Mouse (Mus musculus): ENCODE measurements around the gene Kdm5b. TPM values are rescaled to one million over a fixed set of nuclear protein-coding genes. Genes with fewer than 3 reads are reported as not detected.
A peak's percentile ranks its signal among the peaks of the same experiment; 100 is the strongest.

Gene Kdm5b
- total and polyA plus RNA-seq, 3 experiments, result 22.4 to 174 (median 70.7) TPM

DNA sequence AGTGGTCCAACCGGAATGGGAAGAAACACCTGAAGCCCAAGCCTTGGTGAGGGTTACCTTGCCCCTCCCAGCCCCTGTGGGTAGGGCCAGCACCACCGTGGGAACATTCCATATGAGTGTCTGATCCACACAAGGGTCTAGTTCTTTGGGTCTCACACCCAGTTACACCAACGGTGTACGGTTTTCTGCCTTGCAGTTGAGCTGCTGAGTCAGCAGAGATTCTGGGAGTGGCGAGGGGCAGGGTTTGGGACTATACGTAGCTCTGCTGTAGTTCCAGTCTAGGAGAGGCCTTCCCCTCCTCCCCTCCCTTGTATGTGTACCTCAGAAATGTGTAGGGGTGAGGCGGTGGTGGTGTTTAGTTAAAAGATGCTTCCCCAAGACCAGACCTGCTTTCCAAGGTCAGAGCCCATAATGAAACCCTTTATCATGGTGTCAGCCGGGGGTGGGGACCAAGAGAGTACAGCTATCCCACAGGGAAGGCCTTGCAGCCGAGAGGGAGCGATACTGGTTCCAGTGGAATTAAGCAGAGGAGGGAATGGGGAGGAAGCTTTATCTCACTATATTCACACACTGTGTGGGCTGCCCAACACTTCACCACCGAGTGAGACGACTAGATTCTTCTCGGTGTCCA lies 4.6 kb upstream of the Kdm5b start:
- peaks cover 4% of the 10 kb centered on the region for H3K27me3 ChIP-seq (ENCODE audit: insufficient read depth, low read length)
- peak; percentile 45 for DNase-seq (ENCODE audit: low spot score)
- no peaks in the 10 kb centered on the region for H3K36me3 ChIP-seq (replicated peaks)
- peaks cover 46% of the 10 kb centered on the region for H3K4me1 ChIP-seq (ENCODE audit: insufficient read depth, low read depth, low read length)
- peak overlapping the region; percentile 76; the same call in 1 of the 2 replicates for H3K4me3 ChIP-seq (ENCODE audit: low read depth, low read length)
- no peak for TF ChIP-seq CTCF (IDR thresholded peaks at IDR 0.05; ENCODE audit: low read depth, low read length)
- no peak for TF ChIP-seq GATA1 (IDR thresholded peaks at IDR 0.05; ENCODE audit: borderline replicate concordance, low read length)
- no peak for TF ChIP-seq POLR2AphosphoS5 (IDR thresholded peaks at IDR 0.05; ENCODE audit: insufficient replicate concordance, low read depth, low read length)
- no peak for TF ChIP-seq TAL1 (conservative IDR thresholded peaks at IDR 0.05; ENCODE audit: low read depth, low read length)
- no peak for TF ChIP-seq GATA2 (IDR thresholded peaks at IDR 0.05; ENCODE audit: borderline replicate concordance, low read depth, low read length)
- H3K9me3 ChIP-seq (replicated peaks), result no peaks in the 10 kb centered on the region
- ATAC-seq (ENCODE audit: extremely low read depth, insufficient number of reproducible peaks, low FRiP score, poor library complexity, severe bottlenecking), result no peak

DNA sequence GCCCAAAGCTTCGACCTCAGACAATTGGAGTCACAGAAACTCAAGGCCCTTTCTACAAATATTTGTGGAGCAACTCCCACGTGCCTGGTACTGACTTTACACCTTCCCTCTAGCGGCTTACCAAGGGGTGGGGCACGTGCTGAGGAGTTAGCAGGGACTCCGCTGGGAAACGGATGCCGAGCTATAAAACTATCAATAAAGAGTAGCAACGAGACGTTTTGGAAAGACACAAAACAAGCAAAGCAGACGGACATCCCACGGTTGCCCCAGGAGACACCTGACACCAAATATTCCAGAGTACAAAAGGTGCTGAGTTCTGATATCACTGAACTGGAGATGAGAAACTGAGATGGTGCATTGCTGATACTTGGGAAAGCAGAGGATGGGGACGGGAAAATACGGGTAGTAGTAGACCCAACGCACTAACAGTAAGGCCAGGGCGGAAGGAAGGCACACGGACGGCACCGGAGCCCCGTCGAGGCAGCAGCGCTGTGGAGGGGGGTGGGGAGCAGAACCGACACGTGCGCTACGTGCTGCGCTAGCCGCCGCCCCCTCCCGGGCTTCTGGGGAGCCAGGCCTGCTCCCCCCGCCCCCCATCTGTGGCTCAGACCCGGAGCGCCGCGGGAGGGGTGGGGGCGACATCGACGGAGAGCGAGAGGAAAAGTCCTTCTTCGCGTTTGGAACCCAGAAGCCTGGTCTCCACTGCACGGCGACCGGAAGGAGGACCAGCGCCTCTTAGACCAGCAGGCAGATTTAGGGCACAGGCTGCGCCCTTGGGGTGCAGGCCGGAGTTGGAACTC lies 3.9 kb upstream of the Kdm5b start:
- TF ChIP-seq GATA2 (IDR thresholded peaks at IDR 0.05; ENCODE audit: borderline replicate concordance, low read depth, low read length) (no peak), POLR2AphosphoS5 (IDR thresholded peaks at IDR 0.05; ENCODE audit: insufficient replicate concordance, low read depth, low read length) (no peak), GATA1 (IDR thresholded peaks at IDR 0.05; ENCODE audit: borderline replicate concordance, low read length) (no peak), CTCF (IDR thresholded peaks at IDR 0.05; ENCODE audit: low read depth, low read length) (no peak), TAL1 (conservative IDR thresholded peaks at IDR 0.05; ENCODE audit: low read depth, low read length) (no peak)
- Histone ChIP-seq H3K4me1 (ENCODE audit: insufficient read depth, low read depth, low read length) (peaks cover 47% of the 10 kb centered on the region), H3K27me3 (ENCODE audit: insufficient read depth, low read length) (peaks cover 3% of the 10 kb centered on the region), H3K36me3 (replicated peaks) (no peaks in the 10 kb centered on the region), H3K9me3 (replicated peaks) (no peaks in the 10 kb centered on the region), H3K4me3 (ENCODE audit: low read depth, low read length) (peak overlapping the region; percentile 76)
- ATAC-seq (ENCODE audit: extremely low read depth, insufficient number of reproducible peaks, low FRiP score, poor library complexity, severe bottlenecking) (no peak), DNase-seq (ENCODE audit: low spot score) (peak; percentile 72)

- no peaks in the 10 kb centered on the region for H3K9me3 ChIP-seq (replicated peaks)
- peak; percentile 100 for DNase-seq (ENCODE audit: low spot score)
- no peaks in the 10 kb centered on the region for H3K36me3 ChIP-seq (replicated peaks)
- peaks cover 50% of the 10 kb centered on the region for H3K4me1 ChIP-seq (ENCODE audit: insufficient read depth, low read depth, low read length)
- no peaks in the 10 kb centered on the region for H3K27me3 ChIP-seq (ENCODE audit: insufficient read depth, low read length)
- H3K4me3 ChIP-seq (ENCODE audit: low read depth, low read length), result peak overlapping the region; percentile 76
- peak; percentile 81 for ATAC-seq (ENCODE audit: extremely low read depth, insufficient number of reproducible peaks, low FRiP score, poor library complexity, severe bottlenecking)
- no peak for TF ChIP-seq GATA2 (IDR thresholded peaks at IDR 0.05; ENCODE audit: borderline replicate concordance, low read depth, low read length)
- TF ChIP-seq TAL1 (conservative IDR thresholded peaks at IDR 0.05; ENCODE audit: low read depth, low read length), result no peak
- no peak for TF ChIP-seq POLR2AphosphoS5 (IDR thresholded peaks at IDR 0.05; ENCODE audit: insufficient replicate concordance, low read depth, low read length)
- no peak for TF ChIP-seq GATA1 (IDR thresholded peaks at IDR 0.05; ENCODE audit: borderline replicate concordance, low read length)
- TF ChIP-seq CTCF (IDR thresholded peaks at IDR 0.05; ENCODE audit: low read depth, low read length), result no peak
Observed at GRCm38 (mm10) chr1:134556671-134557218, 3.2 kb upstream of the Kdm5b start.

DNA sequence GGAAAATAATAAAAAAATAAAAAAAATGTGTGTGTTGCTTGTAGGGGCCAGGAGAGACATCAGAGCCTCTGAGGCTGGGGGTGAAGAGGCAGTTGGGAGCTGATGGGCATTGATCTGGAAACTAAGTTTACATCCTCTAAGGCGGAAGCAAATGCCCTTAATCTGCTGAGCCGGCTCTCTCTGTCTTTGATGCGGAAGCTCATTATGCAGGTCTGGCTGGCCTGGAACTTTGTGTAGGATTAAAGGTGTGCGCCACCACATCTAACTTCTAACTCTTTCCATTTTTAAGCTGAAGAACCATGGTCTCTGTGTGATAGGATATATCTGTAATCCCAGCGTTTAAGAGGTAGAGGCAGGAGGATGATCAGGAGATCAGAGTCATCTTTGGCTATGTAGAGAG lies 1.5 kb upstream of the Kdm5b start:
- no peak overlapping the region for H3K4me3 ChIP-seq (ENCODE audit: low read depth, low read length)
- H3K4me1 ChIP-seq (ENCODE audit: insufficient read depth, low read depth, low read length), result peaks cover 61% of the 10 kb centered on the region
- DNase-seq (ENCODE audit: low spot score), result no peak
- TF ChIP-seq TAL1 (conservative IDR thresholded peaks at IDR 0.05; ENCODE audit: low read depth, low read length), result no peak
- TF ChIP-seq CTCF (IDR thresholded peaks at IDR 0.05; ENCODE audit: low read depth, low read length), result no peak
- TF ChIP-seq POLR2AphosphoS5 (IDR thresholded peaks at IDR 0.05; ENCODE audit: insufficient replicate concordance, low read depth, low read length), result no peak
- no peak for TF ChIP-seq GATA1 (IDR thresholded peaks at IDR 0.05; ENCODE audit: borderline replicate concordance, low read length)
- no peak for TF ChIP-seq GATA2 (IDR thresholded peaks at IDR 0.05; ENCODE audit: borderline replicate concordance, low read depth, low read length)
- ATAC-seq (ENCODE audit: extremely low read depth, insufficient number of reproducible peaks, low FRiP score, poor library complexity, severe bottlenecking), result no peak
- no peaks in the 10 kb centered on the region for H3K9me3 ChIP-seq (replicated peaks)
- H3K27me3 ChIP-seq (ENCODE audit: insufficient read depth, low read length), result no peaks in the 10 kb centered on the region
- H3K36me3 ChIP-seq (replicated peaks), result no peaks in the 10 kb centered on the region

- H3K4me3 ChIP-seq (ENCODE audit: low read depth, low read length), result no peak overlapping the region
- H3K27me3 ChIP-seq (ENCODE audit: insufficient read depth, low read length), result no peaks in the 10 kb centered on the region
- ATAC-seq (ENCODE audit: extremely low read depth, insufficient number of reproducible peaks, low FRiP score, poor library complexity, severe bottlenecking) (no peak), DNase-seq (ENCODE audit: low spot score) (no peak)
- H3K9me3 ChIP-seq (replicated peaks), result no peaks in the 10 kb centered on the region
- peaks cover 62% of the 10 kb centered on the region for H3K4me1 ChIP-seq (ENCODE audit: insufficient read depth, low read depth, low read length)
- peaks cover 4% of the 10 kb centered on the region for H3K36me3 ChIP-seq (replicated peaks)
- TF ChIP-seq TAL1 (conservative IDR thresholded peaks at IDR 0.05; ENCODE audit: low read depth, low read length), result no peak
- no peak for TF ChIP-seq POLR2AphosphoS5 (IDR thresholded peaks at IDR 0.05; ENCODE audit: insufficient replicate concordance, low read depth, low read length)
Observed at GRCm38 (mm10) chr1:134559226-134559625, 745 bp upstream of the Kdm5b start.

DNA sequence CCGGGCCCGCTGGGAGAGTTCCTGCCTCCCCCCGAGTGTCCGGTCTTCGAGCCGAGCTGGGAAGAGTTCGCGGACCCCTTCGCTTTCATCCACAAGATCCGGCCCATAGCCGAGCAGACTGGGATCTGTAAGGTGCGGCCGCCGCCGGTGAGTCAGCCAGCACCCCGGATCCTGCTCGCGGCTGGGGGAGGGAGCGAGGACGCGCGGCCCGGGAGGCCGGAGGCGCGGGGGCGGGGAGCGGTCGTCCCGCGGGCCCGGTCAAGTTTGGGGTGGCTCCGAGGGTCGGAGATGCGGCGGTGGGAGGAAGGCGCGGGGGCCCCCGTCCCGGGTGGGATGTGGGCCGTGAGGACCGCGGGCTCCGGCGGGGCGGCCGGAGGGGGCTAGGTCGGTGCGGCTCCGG lies 425 bp downstream of the Kdm5b start:
- peak overlapping the region; percentile 97 for H3K4me3 ChIP-seq (ENCODE audit: low read depth, low read length)
- no peaks in the 10 kb centered on the region for H3K27me3 ChIP-seq (ENCODE audit: insufficient read depth, low read length)
- ATAC-seq (ENCODE audit: extremely low read depth, insufficient number of reproducible peaks, low FRiP score, poor library complexity, severe bottlenecking) (no peak), DNase-seq (ENCODE audit: low spot score) (peak; percentile 75)
- peaks cover 6% of the 10 kb centered on the region for H3K36me3 ChIP-seq (replicated peaks)
- H3K4me1 ChIP-seq (ENCODE audit: insufficient read depth, low read depth, low read length), result peaks cover 59% of the 10 kb centered on the region
- no peak for TF ChIP-seq GATA2 (IDR thresholded peaks at IDR 0.05; ENCODE audit: borderline replicate concordance, low read depth, low read length)
- no peak for TF ChIP-seq CTCF (IDR thresholded peaks at IDR 0.05; ENCODE audit: low read depth, low read length)
- TF ChIP-seq GATA1 (IDR thresholded peaks at IDR 0.05; ENCODE audit: borderline replicate concordance, low read length), result no peak
- no peak for TF ChIP-seq TAL1 (conservative IDR thresholded peaks at IDR 0.05; ENCODE audit: low read depth, low read length)
- TF ChIP-seq POLR2AphosphoS5 (IDR thresholded peaks at IDR 0.05; ENCODE audit: insufficient replicate concordance, low read depth, low read length), result no peak
- H3K9me3 ChIP-seq (replicated peaks), result no peaks in the 10 kb centered on the region

Measured in G1E (cell line).